Mouse (Mus musculus) lung, postnatal 4 days (tissue): ENCODE data around the gene Atg14.

ENCODE experiments used
- DNase-seq, 2 experiments: peaks; one replicate each; pipeline ENCODE4 v3.0.0; 2021

Atg14 gene

GRCm38 (mm10) chr14:47498632-47499031 is 71.8 kb downstream of the Atg14 start:
- no peak for DNase-seq

GRCm38 (mm10) chr14:47497166-47497565 is 73.3 kb downstream of the Atg14 start:
- no peak for DNase-seq

- no peak for DNase-seq
These were observed 74.5 kb downstream of the Atg14 start for GRCm38 (mm10) chr14:47495951-47496350.

GRCm38 (mm10) chr14:47493592-47494361 is 76.7 kb downstream of the Atg14 start:
- DNase-seq = no peak
